Mouse (Mus musculus) adrenal gland, adult (tissue): ENCODE results near the gene Grk3.
A peak's percentile ranks its signal among the peaks of the same experiment; 100 is the strongest.

Source experiments
- DNase-seq, 2 experiments: peaks; one replicate each; pipeline ENCODE4 v3.0.0; 2022 to 2023; ENCODE audit warnings: low spot score in 1 of 2; ENCODE audit not compliant: inconsistent age in 2 of 2

The Grk3 gene

DNA sequence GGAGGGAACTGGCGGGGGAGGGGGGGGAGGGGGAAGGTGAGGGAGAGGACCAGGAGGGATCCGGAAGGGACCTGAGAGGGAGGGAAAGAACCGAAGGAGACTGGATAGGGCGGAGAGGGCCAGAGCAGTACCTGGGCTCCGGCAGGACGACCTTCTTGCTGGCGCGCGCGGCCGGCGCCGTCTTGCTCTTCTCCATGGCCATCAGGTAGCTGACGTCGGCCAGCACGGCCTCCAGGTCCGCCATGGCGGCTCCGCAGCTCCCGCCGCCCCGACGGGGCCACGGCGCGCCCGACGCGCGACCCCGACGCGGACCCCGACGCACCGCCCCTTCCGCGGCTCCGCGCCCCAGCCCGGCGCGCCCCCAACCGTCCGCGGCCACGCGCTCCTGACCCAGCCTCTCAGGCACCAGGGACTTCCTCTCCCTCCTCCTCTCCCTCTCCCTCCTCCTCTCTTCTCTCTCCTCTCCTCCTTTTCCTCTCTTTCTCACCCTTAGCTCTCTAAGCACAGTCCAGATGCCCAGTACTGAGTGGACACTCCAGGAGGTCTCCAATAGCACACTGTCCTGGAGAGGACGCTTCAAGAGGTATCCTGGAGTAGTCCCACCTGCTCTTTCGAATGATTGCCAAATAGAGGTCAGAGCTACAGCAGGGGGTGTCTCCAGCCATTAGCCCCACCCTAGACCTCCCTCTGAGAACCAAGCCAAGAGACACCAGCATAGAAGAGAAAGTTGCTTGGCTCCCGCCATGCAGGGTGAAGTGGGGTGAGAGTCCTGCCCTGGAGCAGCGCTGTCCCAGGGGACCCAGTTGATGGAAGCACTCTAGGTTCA is at the start of gene Grk3:
Gene Grk3 (minus strand): TSS at position 556 of the 826 bp plus-strand sequence.
- peak; percentile 62 to 75 for DNase-seq

DNA sequence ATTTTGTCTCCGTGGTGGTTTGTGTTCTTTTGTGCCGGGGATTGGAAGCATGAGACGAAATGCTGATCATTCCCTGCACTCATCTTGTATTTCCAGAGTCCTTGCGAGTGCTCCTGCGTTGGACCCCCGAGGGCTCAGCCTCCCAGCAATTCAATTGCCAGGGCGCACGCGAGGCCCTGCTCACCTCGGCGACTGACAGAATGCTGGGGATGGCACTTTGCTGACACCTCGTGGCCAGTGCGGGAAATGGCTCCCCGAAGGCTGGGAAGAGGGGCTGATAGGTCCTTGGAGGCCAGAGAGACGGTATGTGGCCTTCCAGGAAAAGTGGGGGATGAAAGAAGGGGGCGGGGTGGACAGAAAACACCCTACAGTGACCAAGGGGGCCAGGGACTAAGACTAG is 38.7 kb upstream of the Grk3 start:
- DNase-seq = peak; percentile 73 to 93

DNA sequence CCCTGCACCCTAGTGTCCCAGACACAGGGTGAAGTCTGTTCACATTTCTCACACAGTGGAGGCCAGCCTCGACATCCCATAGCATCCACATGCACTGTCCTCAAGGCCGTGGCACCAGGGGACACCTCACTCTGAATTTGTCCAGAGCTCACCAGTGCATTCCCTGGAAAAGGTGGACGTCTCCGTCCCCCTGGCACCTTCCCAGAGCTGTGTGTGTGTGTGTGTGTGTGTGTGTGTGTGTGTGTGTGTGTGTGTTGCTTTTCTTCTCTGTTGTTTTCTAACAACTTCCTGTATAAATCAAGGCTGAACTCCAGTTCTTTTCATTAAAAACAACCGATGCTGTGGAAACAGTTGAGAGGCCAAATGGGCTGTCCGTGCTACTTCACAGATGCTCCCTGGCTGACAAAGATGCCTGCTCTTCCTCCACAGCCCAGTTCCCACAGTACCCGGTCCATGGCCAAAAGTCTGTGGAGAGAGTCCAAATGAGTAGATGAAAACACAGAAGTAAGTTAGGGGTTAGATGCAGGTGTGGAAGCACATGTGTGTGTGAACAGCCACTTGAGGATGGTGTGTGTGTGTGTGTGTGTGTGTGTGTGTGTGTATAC is 35.1 kb upstream of the Grk3 start:
- DNase-seq = no peak

DNA sequence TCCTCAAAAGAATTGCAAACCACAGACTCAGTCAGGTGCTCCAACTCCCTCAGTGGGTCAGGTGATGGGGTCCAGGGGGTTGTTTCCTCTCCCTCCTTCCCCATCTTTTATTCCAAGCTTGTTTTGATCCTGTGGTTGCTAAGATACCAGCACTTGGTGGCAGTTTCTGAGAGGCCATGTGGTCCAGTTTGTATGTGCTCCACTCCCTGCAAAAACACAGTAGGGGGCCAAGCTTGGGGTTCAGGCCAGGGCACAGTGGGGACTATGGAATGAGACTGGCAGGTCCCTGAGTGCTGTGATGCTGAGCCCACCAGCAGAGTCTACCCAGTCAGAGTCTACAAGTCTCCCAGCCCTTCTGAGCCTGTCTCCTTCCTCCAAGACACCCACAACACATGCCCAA is 34.3 kb upstream of the Grk3 start:
- no peak for DNase-seq

DNA sequence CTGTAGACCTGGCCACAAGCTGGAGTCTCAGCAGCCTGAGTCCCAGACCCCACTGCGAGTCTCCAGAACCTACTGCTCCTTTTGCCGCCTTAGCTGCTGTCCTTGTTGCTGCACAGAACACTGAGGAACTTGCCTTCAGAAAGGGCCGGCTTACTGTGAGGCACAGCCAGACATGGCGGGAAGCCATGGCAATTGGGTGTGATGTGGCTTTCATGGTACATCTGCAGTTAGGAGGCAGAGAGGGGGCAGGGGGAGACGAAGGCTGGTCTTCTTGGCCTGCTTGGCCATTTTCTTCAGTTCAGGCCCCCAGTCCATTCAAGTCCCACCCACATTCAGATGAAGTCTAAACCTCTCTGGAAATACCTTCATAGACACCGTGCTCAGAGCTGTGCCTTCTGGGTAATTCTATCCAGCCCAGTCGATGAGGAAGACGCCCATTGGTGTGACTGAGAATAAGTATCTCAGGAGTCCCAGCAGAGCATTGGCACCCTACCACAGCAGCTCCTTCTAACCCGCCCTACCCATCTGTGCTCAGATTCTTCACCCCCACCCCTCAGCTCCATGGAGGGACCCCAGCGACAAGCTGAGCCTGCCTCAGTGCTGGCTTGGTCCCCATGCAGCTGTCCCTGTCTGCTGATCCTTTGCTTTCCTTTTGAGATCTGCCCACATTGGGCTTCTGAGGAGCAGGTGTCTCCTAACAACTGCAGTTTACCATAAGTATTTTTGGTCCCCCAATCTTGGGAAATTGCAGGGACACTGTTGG is 30.1 kb upstream of the Grk3 start:
- DNase-seq = no peak

DNA sequence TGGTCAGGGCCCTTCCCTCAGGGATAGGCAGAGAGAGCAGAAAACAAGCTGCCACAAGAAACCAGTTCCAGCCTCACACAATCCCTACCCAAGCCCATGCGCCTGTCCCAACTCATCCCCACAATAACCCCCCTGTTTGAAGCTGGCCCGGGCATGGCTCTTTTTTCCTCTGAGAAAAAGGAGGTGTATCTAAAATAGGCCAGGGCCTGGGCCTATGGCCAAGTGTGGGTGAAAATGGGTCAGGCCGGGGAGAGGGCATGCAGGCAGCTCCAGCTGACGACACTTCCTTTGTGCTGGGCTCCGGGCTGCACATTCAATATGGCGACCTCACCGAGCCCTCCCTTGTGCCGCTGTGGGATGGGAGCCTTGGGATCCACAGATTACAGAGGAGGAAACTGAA is 27.9 kb upstream of the Grk3 start:
- DNase-seq = peak; percentile 16 to 82

DNA sequence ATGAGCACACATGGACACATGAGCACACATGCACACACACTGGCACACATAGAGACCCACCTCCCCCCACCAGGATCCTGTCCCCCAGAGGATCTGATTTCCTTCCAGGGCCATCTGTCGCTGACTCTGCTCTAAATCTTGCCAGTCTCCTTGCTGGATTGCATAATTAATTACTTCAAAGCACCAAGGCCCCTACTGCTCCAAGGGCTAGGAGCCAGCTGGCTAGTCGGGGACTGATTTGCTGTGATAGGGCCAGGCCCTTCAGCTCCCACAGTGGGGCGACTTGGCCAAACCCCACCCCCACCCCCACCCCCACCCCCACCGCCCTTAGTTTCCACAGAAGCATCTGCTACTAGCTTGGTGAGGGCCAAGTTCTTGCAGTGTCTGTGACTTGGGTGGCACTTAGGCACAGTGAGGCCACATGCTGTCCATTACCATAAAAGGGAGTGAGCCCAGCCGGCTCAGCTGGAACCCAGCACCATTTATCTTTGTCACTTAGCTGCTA is 26.0 kb upstream of the Grk3 start:
- peak; percentile 24 to 87 for DNase-seq

DNA sequence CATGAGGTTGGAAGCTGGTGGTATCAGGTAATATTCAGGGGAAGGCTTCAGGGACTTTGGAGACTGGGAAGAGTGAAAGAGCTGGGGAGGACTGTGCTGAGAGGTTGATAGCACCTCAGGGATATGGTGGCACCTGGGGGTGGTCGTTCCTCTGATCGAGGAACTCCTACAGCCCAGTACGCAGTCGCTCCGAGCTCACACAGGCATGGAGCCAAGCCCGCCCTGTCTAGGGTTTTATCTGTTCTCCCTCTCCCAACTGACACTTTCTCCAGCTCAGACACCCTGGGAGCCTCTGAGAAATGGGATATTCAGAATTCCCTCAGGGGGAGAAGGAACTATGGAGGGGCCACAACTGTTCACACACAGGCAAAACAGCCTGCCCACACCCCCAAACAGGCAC is 25.2 kb upstream of the Grk3 start:
- DNase-seq = peak in 1 of 2 experiments; percentile 38

DNA sequence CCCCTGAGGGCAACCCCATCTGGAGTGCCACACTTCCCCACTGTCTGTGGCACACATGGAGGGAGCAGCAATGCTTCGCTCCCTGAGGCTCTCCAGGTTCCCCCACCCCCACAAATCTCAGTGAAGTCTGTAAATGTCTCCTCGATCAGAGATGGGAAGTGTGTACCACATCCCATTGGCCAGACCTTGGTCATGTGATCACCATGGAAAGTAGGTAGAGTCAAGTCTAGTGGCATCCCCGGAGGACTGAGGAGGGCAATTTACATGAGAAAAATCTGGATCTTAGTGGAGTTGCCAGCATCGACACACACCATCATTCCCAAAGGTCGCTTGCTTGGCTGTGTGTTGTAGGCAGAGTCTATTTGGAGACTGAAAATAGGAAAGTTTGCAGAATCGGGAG is 23.0 kb upstream of the Grk3 start:
- DNase-seq = no peak

DNA sequence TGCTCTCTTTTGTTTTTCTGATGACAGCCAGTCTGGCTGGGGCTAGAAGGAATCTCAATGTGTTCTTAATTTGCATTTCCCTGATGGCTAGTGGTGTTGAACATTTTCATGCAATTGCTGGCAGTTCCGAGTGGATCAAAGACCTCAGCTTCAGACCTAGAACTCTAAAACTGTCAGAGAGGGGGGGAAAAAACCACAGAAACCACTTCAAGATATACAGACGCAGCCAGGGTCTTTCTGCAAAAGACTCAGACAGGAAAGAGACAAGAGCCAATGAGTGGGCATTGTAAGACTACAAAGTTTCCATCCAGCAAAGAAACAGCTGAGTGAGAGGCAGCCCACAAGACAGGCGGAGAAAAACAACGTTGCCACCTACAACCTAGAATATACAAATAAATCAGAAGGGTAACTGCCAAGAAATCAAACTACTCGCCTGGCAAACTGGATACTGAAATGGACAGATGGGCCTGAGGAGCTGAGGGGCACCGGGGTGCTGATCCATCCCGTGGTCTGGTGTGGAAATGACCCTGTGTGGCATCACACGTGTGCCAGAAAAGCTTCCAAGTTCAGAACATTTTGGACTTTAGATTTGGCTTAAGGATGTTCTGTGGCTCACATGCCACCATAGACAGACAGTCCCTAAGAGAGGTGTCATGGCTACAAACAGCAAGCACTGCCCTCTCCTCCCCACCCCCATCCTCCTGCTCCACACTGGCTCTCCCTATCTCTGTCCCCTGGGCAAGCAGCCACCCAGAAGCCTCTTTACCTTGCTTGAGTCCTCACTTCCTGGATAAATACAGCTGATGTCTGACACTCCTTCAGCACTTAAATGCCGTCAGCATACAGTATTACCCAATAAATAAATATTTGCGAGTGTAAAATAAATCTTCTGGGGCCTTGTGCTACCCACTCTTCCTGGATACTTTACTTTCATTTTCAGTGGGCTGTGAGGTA is 19.8 kb upstream of the Grk3 start:
- no peak for DNase-seq

DNA sequence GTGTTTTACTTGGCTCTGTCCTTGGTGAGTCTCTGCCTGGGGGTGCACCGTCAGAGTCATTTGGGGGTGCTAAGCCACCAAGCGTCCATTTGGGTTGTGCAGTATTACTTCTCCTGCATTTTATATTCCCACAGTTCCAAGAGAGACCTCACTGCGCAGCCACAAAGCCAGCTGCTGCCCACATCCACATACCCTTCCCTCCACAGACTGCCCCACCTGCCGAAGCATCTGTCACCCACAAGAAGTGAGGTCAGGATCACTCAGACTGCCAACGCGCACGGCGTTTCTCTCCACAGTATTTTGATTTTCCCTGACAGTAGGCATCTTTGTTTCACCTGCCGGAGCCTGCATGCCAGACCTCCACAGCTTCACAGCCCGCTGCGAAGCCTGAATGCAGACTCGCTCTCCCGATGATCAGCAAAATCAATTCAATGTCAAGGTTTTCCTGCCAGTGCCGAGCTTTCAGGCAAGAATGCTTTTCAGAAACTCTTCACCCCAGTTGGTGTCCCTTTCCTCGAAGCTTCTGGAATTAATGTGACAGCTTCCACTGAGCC is 15.7 kb upstream of the Grk3 start:
- DNase-seq = no peak

DNA sequence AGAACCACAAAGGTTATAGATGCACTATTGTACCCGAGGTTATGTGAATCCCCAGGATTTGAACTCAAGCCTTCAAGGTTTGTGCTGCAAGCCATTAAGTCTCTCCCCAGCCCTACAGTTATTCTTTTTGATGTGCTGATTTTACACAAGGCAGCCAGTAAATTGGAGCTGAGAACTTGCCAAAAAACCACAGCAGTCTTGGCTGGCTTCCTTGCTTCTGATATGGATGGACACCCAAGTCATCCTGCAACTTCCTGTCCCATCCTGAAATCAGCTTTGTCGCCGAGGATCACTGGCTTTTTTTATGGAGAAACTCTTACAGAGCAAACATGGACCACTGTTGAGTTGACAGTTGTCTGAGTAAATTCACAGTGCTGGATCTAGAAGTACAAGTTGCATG is 14.5 kb upstream of the Grk3 start:
- no peak for DNase-seq

DNA sequence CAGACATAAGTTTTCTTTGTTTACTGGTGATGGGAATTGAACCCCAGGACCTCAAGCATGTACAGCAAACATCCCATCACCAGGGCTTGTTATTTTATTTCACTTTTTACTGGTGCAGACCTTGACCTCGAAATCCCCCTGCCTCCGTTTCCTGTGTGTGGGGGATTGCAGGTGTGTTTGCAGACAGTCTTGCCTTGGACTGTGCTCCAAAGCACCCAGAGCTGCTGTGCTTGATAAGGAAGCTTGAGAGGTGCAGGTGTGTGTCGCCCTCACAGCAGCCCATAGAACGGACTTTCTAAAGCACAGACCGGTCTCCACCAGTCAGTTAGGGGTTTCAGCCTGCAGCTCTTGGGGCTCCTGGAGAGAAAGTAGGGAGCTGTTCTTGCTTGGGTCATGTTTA is 11.1 kb upstream of the Grk3 start:
- no peak for DNase-seq

DNA sequence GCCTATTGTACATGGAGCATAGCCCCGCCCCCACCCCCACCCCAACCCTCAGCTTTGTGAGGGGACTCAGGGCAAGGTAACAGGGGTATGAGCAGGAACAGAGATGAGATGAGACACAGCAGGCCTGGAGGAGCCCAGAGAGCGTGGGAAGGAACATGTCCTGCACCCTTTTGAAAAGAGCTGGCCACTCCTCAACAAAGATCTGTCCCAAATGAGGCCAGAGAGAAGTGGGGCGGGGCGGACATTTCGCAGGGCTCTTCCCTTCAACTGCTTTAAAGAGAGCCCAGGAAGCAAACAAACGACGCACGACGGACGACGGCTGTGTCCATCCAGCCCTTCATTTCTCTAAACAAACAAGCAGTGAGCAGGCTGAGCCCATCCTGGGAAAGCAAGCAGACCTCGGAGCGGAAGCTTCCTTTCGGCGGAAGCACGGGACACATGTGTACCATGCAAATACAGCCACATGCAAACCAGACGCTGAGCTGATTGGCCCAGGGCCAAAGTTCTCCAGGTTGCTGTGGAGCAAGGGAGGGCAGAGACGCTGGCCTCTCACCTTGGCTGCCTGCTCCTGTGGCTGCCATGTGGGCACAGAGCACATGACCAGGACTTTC is 8.7 kb upstream of the Grk3 start:
- DNase-seq = peak; percentile 31 to 63

DNA sequence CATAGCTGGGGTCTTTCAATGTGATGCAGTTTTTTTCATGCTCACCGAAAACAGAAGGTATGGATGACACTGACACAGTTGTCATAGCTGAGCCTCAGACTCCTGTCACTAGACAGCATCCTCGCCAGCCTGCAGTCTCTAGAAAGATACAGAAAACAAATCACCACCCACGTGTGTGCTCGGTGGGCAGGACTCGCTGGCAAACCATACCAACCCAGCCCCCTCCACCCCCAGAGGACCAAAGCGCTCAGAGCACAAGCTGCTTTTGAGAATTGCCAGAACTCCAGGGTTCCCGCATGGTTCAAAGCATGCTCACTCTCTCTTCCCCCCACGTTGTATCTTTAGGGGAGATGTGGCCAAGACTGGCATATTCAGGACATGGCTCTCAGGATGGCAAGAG is 2.6 kb upstream of the Grk3 start:
- DNase-seq = no peak

DNA sequence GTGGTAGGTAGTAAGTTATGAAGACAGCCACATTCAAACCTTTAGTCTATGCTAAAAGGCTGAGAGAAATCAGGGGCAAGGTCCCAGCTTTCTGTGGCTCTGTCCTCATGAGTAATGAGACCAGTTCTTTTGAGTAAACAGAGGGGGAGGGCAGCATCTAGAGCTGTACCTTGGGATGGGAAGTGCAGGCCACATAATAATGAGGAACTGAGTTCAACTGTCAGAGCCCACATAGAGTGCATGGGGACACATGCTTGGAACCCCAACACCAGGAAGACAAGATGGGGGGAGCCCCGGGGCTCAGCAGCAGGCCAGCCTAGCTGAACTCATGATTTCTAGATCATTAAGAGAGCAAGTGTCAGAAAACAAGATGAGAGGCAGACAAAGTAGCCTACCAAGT is 1.4 kb upstream of the Grk3 start:
- DNase-seq = no peak

DNA sequence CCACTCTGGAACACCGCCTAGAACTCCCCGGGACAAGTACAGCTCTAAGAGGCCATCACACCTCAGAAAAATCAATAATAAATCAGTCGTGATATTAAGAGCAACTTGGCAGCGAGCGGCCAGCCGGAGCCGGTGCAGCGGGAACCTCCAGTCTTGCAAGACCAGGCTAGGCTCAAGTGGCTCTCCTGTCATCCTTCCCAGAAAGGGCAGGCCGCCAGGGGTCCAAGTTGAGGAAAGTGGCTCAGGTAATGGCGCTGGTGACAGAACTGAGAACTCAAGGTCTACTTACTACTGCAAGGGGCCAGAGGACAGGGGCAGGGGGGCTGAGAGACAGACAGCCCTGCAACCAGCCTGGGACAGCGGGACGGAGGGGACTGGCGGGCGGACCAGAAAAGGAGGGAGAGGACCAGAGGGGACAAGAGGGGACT is 769 bp downstream of the Grk3 start:
- peak in 1 of 2 experiments; percentile 65 for DNase-seq

DNA sequence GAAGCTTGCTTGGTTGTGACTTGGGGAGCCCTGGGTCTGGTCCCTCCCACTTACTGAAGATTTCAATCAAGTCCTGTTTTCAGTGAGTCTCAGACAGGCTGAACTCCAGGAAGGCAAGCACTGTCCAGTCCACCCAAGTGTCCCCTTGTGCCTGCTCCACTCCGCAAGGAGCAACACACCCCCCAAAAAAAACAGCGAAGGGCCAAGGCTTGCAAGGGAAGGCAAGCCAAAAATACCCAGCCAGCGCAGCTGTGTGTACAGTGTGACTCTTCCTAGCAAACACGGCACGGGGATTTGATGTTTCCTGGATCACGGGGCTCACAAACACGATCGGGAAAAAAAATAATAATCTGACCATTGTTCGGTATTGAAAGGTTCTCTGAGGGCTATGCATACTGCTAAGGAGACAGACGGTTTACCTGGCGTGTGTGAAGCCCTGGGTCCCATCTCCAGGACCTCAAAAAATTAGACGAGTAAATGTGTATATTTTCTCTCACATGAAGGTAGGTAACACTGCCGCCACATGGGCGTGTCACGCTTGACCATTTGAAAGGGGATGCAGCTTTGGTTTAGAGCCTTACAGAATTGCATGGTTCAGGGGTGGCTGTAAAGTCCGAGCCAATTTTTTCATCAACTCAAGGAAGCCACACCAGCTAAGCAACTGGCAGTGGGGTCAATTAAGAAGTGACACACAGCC is 1.3 kb downstream of the Grk3 start:
- DNase-seq = no peak

DNA sequence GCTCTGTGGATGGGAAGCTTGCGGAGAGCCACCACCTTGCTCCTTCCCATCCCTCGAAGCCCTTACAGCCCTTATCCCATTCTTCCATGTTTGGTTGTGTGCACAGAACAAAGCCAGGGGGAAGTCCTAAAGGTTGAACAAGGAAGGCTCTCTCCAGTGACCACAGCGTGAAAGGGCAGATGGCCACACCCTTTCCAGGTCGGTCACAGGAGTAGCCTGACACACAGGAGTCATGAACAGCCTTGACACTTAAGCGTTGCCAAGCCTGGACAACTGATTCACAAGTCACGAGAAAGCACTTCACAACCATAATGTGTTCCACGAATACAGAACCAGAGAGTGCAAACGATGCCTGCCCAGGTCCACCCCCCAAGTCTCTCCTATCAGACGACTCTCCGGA is 3.7 kb downstream of the Grk3 start:
- DNase-seq = no peak
